Mouse (Mus musculus): Measurements from ENCODE around the gene Naa16.

Gene Naa16

DNA sequence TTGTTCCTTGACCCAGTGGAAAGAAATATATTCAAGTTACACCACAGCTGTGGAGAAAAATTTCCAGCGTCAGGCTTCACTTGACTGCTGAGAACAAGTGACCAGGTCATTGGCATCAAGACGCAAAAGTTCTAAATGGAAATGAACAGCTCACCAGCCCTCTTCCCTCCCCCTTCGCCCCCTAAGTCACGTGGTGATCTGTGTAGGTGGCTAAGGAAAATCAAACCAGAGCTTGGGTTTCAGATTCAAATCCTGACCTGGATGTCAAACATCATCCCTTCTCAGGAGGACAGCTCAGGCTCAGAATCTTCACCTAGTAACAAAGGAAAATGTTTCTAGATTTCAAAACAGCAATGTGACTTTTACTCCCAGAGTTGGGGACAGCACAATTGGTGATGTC is 91.3 kb downstream of the Naa16 start:
- no peak for DNase-seq (ENCODE audit: low spot score in 2 of 2)

- no peak for DNase-seq (ENCODE audit: low spot score in 2 of 2)
Observed at GRCm38 (mm10) chr14:79298314-79298992, 92.1 kb downstream of the Naa16 start.

DNA sequence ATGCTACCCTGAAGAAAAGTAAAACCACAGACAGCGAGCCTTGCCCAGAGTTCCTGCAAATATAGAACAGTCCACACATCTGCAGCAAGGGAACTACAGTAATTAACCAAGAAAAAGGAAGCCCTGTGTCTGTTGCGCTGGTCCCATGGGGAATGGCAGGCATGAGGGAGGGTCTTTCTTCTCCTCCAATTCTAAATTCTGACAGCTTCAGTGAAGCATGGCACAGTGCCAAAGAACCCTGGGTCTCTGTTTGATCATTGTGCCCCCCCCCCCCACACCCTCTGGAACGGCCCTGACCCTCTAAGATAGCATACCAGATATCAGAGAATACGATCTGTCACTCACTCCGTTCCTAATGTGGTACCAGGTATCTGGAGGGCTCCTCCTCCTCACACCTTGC is 93.7 kb downstream of the Naa16 start:
- no peak for DNase-seq (ENCODE audit: low spot score in 2 of 2)

DNA sequence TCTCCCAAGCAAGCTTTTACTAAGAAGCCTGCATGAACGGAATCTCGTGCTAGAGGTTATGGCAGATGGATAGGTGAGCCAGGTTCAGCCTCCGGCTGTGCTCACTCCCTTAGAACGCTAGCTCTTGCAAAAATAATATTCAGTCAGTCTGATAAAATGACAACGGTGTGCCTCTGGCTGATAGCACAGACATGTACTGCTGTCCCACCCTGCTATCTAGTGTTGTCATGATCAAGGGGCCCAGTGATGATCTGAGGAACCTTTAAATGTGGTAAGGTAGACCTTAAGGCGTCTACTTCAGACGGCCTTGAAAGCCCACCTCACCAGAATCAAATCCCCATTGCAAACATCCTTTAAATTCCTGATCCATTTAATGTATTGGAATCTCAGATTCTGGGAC is 94.4 kb downstream of the Naa16 start:
- DNase-seq (ENCODE audit: low spot score in 2 of 2), result no peak

GRCm38 (mm10) chr14:79295579-79295978 is 95.0 kb downstream of the Naa16 start:
- DNase-seq (ENCODE audit: low spot score in 2 of 2), result no peak

DNA sequence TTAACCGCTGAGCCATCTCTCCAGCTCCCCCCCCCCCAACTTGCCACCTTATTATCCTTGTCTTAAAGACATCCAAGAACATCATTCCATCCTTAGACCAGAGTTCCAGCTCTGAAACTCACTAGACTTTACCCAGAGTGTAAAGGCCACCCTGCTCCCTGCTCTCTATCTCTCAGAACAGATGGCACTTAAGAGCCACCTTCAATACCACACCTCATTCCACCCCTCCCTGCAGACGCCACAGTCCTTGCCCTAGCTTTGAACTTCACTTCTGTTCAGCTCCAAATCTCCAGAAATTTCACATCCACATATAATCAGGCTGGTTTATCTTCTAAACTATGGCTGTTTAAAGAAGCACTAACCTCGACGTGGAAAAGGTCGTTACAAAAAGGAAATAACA is 95.6 kb downstream of the Naa16 start:
- DNase-seq (ENCODE audit: low spot score in 2 of 2), result no peak

GRCm38 (mm10) chr14:79294051-79294814 is 96.3 kb downstream of the Naa16 start:
- no peak for DNase-seq (ENCODE audit: low spot score in 2 of 2)

- peak; percentile 74 to 76 for DNase-seq (ENCODE audit: low spot score in 2 of 2)
Observed at GRCm38 (mm10) chr14:79293119-79293780, 97.3 kb downstream of the Naa16 start.

DNA sequence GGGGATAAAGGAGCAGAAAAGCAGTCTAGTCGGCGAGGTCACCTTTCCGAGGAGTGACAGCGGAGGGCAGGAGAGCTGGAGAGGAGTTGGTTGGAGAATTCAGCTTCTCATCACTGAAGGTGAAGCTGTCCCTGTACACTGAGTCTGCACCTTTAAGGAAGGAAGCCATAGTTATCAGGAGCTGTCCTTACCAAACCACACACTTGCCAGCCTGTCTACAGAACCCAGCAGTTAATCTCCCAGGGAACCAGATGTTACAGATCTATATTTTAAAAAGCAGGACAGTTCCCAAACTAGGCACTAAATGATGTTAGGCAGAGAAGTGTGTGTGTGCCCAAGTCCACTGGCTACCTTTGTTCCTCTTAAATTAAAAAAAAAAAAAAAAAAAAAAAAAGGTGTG is 98.9 kb downstream of the Naa16 start:
- DNase-seq (ENCODE audit: low spot score in 2 of 2), result no peak

DNA sequence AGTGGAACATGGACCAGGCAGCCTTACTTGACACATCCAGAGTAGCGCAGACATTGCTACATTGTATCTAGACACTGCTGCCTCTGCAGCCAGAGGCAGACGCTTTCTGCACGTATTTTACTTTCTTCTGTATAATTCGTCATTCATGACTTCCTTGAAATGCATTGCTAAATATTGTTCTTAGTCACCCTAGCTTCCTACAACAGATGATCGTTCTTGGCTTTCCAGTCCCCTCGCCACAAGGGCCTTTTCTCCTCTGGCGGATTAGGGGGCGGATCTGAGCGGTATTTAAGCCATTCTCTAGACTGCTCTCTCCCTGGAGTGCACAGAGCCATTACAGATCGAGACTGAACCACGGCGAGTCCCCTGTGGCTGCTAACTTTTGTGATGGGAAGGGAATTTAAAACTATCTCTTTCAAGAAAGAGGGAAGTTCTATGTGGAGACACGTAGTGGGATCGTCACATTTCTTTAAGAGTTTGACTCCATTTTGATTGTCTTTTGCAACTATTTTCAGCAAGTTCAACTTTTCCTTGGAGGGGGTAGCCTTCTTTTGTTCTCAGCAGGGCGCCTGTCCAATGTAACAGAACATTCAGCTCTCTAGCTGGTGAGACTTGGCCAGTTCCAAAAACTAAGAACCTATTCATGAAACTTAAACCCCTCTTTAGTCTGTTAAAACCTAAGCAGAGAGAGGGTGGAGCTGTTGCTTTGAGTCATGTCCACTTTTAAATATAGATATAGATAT is 99.7 kb downstream of the Naa16 start:
- no peak for DNase-seq (ENCODE audit: low spot score in 2 of 2)

DNA sequence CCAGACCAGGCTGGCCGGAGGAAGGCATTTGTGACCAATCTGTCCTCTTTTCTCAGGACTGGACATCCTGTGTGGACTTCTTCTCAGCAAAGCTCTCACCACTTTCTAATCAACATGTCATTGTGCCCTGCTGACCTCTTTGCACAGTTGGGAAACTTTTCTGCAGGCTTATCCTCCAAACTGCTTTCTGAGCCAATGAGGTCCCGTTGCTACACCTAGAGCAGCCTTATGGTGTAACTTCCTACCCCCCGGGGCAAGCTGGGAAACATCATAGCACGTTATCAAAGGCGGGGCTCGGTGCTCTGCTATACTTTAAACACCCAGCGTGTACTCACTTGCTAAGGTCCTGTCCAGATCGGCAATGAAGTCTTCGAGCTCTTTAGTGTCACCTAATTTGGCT is 100.7 kb downstream of the Naa16 start:
- DNase-seq (ENCODE audit: low spot score in 2 of 2), result no peak

DNA sequence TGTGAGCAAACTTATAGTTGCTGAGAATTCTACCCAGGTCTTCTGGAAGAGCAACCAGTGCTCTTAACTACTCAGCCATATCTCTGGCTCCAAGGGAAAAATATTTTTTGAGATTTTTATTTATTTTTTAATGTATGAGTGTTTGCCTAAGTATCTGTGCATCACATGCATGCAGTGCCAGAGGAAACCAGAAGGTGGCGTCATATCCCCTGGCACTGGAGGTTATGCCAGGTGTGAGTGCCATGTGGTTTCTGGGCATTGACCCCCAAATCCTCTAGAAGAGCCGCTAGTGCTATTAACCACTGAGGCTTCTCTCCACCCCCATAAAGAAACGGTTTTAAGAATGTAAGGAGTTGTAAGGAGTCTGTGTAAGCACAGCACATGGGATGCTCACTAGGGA is 102.3 kb downstream of the Naa16 start:
- peak; percentile 70 to 81 for DNase-seq (ENCODE audit: low spot score in 2 of 2)

- no peak for DNase-seq (ENCODE audit: low spot score in 2 of 2)
Observed at GRCm38 (mm10) chr14:79287251-79287863, 103.2 kb downstream of the Naa16 start.

- DNase-seq (ENCODE audit: low spot score in 2 of 2), result no peak
Observed at GRCm38 (mm10) chr14:79285549-79285948, 105.0 kb downstream of the Naa16 start.

DNA sequence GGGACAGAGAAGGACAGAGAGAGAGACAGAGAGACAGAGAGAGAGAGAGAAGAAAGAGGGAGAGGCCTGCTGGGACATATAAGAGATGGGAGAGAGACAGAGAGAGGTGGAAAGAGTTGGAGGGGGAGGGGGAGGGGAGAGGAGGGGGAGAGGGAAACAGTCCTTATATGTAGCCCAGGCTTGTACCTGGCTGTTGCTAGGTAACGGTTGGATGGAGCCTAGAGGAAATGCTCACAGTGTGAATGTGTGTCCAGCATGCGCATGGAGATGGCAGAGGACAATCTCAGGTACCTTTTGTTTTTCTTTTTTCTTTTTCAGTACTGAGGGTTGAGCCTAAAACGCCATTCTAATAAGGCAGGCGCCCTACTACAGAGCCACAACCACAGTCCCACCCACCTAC is 106.0 kb downstream of the Naa16 start:
- DNase-seq (ENCODE audit: low spot score in 2 of 2), result no peak

DNA sequence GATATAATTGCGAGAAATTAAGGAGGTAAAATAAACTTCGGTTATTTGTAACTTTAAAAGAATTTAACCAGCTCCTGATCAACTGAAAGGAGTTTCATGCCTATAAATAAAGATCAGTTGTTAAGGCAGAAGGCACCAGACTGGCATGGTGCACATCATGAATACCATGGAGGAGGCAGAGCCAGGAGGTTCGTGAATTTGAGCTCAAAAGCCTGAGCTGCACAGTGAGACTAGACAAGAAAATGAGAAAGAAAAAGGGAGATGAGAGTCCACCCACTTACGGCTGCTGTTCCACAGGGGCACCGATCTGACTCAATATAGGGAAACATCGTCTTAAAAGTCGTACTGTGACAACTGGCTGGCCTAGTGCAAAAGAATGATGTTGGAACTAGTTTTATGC is 106.6 kb downstream of the Naa16 start:
- no peak for DNase-seq (ENCODE audit: low spot score in 2 of 2)

GRCm38 (mm10) chr14:79281894-79282553 is 108.6 kb downstream of the Naa16 start:
- no peak for DNase-seq (ENCODE audit: low spot score in 2 of 2)

DNA sequence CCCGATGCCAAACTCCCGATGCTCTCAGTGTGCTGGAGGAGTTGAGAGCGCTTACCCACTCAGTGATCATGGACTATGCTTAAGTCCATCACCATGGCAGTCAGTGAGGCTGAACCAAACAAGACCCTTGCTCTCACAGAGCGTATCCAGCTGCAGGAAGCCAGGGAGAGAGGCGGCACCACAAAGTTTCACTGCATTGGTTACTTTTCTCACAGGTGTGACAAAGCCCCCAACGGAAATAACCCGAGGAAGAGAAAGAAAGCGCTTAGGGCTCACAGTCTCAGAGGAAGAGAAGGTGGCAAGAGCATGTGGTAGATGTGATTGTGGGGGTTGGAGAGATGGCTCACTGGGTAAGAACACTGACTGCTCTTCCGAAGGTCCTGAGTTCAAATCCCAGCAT is 110.1 kb downstream of the Naa16 start:
- DNase-seq (ENCODE audit: low spot score in 2 of 2), result peak; percentile 82 to 86

DNA sequence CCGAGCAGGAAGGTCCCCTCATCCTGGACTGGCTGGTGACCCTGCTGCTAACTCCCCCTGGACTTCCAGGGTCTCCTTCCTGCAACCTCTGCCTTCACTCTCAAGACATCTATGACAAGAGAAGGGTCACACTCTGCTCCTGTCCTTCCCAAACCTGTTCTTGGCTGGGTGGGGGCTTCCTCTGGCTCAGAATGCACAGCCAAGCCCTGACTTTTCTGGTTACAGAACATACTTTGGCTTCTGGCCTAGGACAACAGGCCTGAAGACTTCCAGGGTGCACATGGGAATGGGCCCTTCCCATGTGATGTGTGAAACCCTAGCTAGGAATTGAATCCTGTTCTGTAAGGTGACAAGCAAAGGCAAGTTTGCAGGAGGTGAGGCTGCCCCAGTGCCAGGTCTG is 111.1 kb downstream of the Naa16 start:
- no peak for DNase-seq (ENCODE audit: low spot score in 2 of 2)

GRCm38 (mm10) chr14:79278927-79279326 is 111.7 kb downstream of the Naa16 start:
- no peak for DNase-seq (ENCODE audit: low spot score in 2 of 2)

GRCm38 (mm10) chr14:79277922-79278321 is 112.7 kb downstream of the Naa16 start:
- no peak for DNase-seq (ENCODE audit: low spot score in 2 of 2)
